Mouse (Mus musculus) C2C12 (cell line): ENCODE measurements at regions not wholly inside any gene's neighbourhood (a gene's known extent, or its start where the extent isn't known, plus 50 kb on each side); places are given as distances from the start of the nearest gene placed in this dataset.

Experiments used
- CEBPB ChIP-seq: IDR thresholded peaks from one replicate; pipeline ENCODE4 v1.6.1; 2011; ENCODE audit warnings: low read depth, mild to moderate bottlenecking, control low read depth, moderate library complexity
- CTCF ChIP-seq: IDR thresholded peaks from one replicate; pipeline ENCODE4 v1.5.1; 2011; ENCODE audit not compliant: control insufficient read depth, insufficient read depth, insufficient read length
- FOSL1 ChIP-seq: IDR thresholded peaks from one replicate; pipeline ENCODE4 v1.8.0; 2011; ENCODE audit warnings: mild to moderate bottlenecking, low read length; ENCODE audit not compliant: poor library complexity, insufficient read depth, severe bottlenecking
- MAX ChIP-seq: IDR thresholded peaks from one replicate; pipeline ENCODE4 v1.6.1; 2011; ENCODE audit warnings: mild to moderate bottlenecking, control low read depth
- MYOD1 ChIP-seq: IDR thresholded peaks from one replicate; pipeline ENCODE4 v1.6.1; 2011; ENCODE audit warnings: low read depth; ENCODE audit not compliant: control insufficient read depth, insufficient read length
- MYOG ChIP-seq: IDR thresholded peaks from one replicate; pipeline ENCODE4 v1.6.1; 2011; ENCODE audit not compliant: control insufficient read depth, insufficient read length; ENCODE audit errors: extremely low read depth
- USF1 ChIP-seq: IDR thresholded peaks from one replicate; pipeline ENCODE4 v1.6.1; 2011; ENCODE audit warnings: low read depth, mild to moderate bottlenecking, control low read depth, moderate library complexity

GRCm38 (mm10) chr15:61532808-61533207 lies 610.0 kb upstream of the A1bg start:
- no peak for TF ChIP-seq CTCF
- no peak for TF ChIP-seq MYOG
- TF ChIP-seq MYOD1: no peak
- no peak for TF ChIP-seq USF1
- TF ChIP-seq CEBPB: no peak
- peak; percentile 71 for TF ChIP-seq MAX
- TF ChIP-seq FOSL1: peak; percentile 84
